Comparison of ENCODE assay signal across 11 mouse cellular contexts in the genomic region with DNA sequence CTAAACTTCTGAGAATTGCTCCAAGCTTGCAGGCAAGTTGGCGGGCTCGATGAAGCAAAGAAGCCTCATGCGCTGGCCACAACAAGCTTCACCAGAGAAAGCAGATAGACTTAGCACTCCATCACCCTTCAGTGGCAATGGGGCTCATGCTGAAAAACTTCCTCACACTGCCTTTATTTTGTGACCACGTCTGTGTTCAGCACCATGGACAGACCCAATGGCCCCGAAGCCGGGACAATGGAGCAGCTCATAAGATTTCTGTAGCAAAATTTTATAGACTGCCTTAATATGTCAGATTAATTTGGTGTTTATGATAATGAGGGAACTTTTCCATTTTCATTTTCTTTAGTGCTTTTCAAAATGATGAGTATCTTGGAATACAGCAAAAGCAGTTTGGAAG. TPM values are rescaled to one million over a fixed set of nuclear protein-coding genes. Genes with fewer than 3 reads are reported as not detected.
DNase-seq lines count a peak whose midpoint lies in the region; ATAC-seq and TF ChIP-seq lines count a peak whose summit lies in the region.
"Had no signal": no experiment of that assay in that cellular context is flagged by ENCODE, and none has a peak within 500 bp of the region (broad histone marks: within the 10 kb centered on the region; RNA-seq: fewer than 3 reads in every experiment).

No protein-coding gene starts in this region.

- TF ChIP-seq POLR2A in lung, adult 2 months (IDR thresholded peaks at IDR 0.05; ENCODE audit: borderline replicate concordance, extremely low read depth, low read depth, low read length) = no peak

- peak; percentile 63 for DNase-seq in forebrain, embryonic 11.5 days (ENCODE audit: low spot score)
- no peak for DNase-seq in forebrain, embryonic 10.5 days (ENCODE audit: extremely low spot score, low spot score)
- peak; percentile 88 for DNase-seq in lung, embryonic 14.5 days
- no peak for DNase-seq in lung, adult 2 months
- peak; percentile 37 for DNase-seq in adrenal gland, postnatal 25 days
- DNase-seq in lung, postnatal 14 days = peak; percentile 51
- no peak for DNase-seq in left cerebral cortex, adult 18-20 months (ENCODE audit: low spot score in 2 of 2)
- DNase-seq: gastrocnemius, postnatal 36 days had no signal

- TF ChIP-seq CTCF in lung, embryonic 14.5 days (IDR thresholded peaks at IDR 0.05; ENCODE audit: low read depth) = no peak
- no peak for TF ChIP-seq CTCF in lung, adult 2 months (IDR thresholded peaks at IDR 0.05; ENCODE audit: insufficient read depth, low read length)

- H3K4me2 ChIP-seq in forebrain, embryonic 11.5 days (ENCODE audit: low read depth, low read length, severe bottlenecking) = no peak overlapping the region
- H3K4me2 ChIP-seq in lung, embryonic 14.5 days = no peak overlapping the region
- no peak overlapping the region for H3K4me2 ChIP-seq in midbrain, embryonic 13.5 days (replicated peaks)
- H3K4me2 ChIP-seq: embryonic facial prominence, embryonic 13.5 days; lung, embryonic 15.5 days had no signal

- no peaks in the 10 kb centered on the region for H3K27me3 ChIP-seq in forebrain, embryonic 11.5 days (ENCODE audit: control insufficient read depth, insufficient read depth, low read length)
- peaks cover 7% of the 10 kb centered on the region; the same call in 1 of the 2 replicates for H3K27me3 ChIP-seq in forebrain, embryonic 10.5 days (ENCODE audit: poor library complexity, severe bottlenecking)
- no peaks in the 10 kb centered on the region for H3K27me3 ChIP-seq in lung, embryonic 14.5 days (ENCODE audit: insufficient read depth, low read length)
- no peaks in the 10 kb centered on the region for H3K27me3 ChIP-seq in midbrain, embryonic 13.5 days
- H3K27me3 ChIP-seq: embryonic facial prominence, embryonic 13.5 days; lung, embryonic 15.5 days had no signal

- H3K4me1 ChIP-seq in forebrain, embryonic 11.5 days (replicated peaks; ENCODE audit: control insufficient read depth, insufficient read depth, low read length) = no peaks in the 10 kb centered on the region
- H3K4me1 ChIP-seq in forebrain, embryonic 10.5 days = peaks cover 7% of the 10 kb centered on the region
- H3K4me1 ChIP-seq in lung, embryonic 14.5 days (ENCODE audit: insufficient read depth) = no peaks in the 10 kb centered on the region
- no peaks in the 10 kb centered on the region for H3K4me1 ChIP-seq in lung, adult 2 months (ENCODE audit: control insufficient read depth, insufficient read depth, low read length)
- no peaks in the 10 kb centered on the region for H3K4me1 ChIP-seq in midbrain, embryonic 13.5 days (replicated peaks)
- H3K4me1 ChIP-seq: embryonic facial prominence, embryonic 13.5 days; lung, embryonic 15.5 days had no signal

- H3K36me3 ChIP-seq in forebrain, embryonic 11.5 days (ENCODE audit: control insufficient read depth, insufficient read depth, low read length) = no peaks in the 10 kb centered on the region
- H3K36me3 ChIP-seq in forebrain, embryonic 10.5 days (replicated peaks) = no peaks in the 10 kb centered on the region
- no peaks in the 10 kb centered on the region for H3K36me3 ChIP-seq in lung, embryonic 14.5 days (ENCODE audit: insufficient read depth)
- no peaks in the 10 kb centered on the region for H3K36me3 ChIP-seq in midbrain, embryonic 13.5 days
- H3K36me3 ChIP-seq: embryonic facial prominence, embryonic 13.5 days; lung, embryonic 15.5 days had no signal

- 35% methylated on average over 6 of the region's 6 CpGs for WGBS in forebrain, embryonic 11.5 days
- WGBS in forebrain, embryonic 10.5 days = 39% methylated on average over 6 of the region's 6 CpGs
- 27% methylated on average over 6 of the region's 6 CpGs for WGBS in lung, embryonic 14.5 days
- 36% methylated on average over 6 of the region's 6 CpGs for WGBS in lung, adult 2 months
- 38% methylated on average over 6 of the region's 6 CpGs for WGBS in midbrain, embryonic 13.5 days

- H3K4me3 ChIP-seq in forebrain, embryonic 11.5 days (ENCODE audit: low read depth, low read length) = no peak overlapping the region
- H3K4me3 ChIP-seq in forebrain, embryonic 10.5 days = no peak overlapping the region
- H3K4me3 ChIP-seq in lung, embryonic 14.5 days (ENCODE audit: low read depth, low read length) = no peak overlapping the region
- no peak overlapping the region for H3K4me3 ChIP-seq in lung, adult 2 months (replicated peaks; ENCODE audit: extremely low read depth, low read depth, low read length)
- no peak overlapping the region for H3K4me3 ChIP-seq in midbrain, embryonic 13.5 days (replicated peaks)
- H3K4me3 ChIP-seq: embryonic facial prominence, embryonic 13.5 days; lung, embryonic 15.5 days had no signal

- no peak for ATAC-seq in forebrain, embryonic 11.5 days (replicated peaks; ENCODE audit: low FRiP score)
- no peak for ATAC-seq in lung, embryonic 14.5 days (ENCODE audit: insufficient read depth)
- no peak for ATAC-seq in midbrain, embryonic 13.5 days

- H3K9ac ChIP-seq in forebrain, embryonic 11.5 days (ENCODE audit: low read length) = no peak overlapping the region
- H3K9ac ChIP-seq in lung, embryonic 14.5 days = no peak overlapping the region
- no peak overlapping the region for H3K9ac ChIP-seq in midbrain, embryonic 13.5 days (replicated peaks)
- H3K9ac ChIP-seq: embryonic facial prominence, embryonic 13.5 days; lung, embryonic 15.5 days had no signal

- H3K9me3 ChIP-seq in forebrain, embryonic 11.5 days (ENCODE audit: control insufficient read depth, low read length) = no peaks in the 10 kb centered on the region
- H3K9me3 ChIP-seq in forebrain, embryonic 10.5 days = no peaks in the 10 kb centered on the region
- H3K9me3 ChIP-seq in lung, embryonic 14.5 days (ENCODE audit: low read depth, low read length) = no peaks in the 10 kb centered on the region
- H3K9me3 ChIP-seq in midbrain, embryonic 13.5 days = no peaks in the 10 kb centered on the region
- H3K9me3 ChIP-seq: embryonic facial prominence, embryonic 13.5 days; lung, embryonic 15.5 days had no signal

- no peak overlapping the region for H3K27ac ChIP-seq in forebrain, embryonic 11.5 days (ENCODE audit: low read depth, low read length)
- H3K27ac ChIP-seq in forebrain, embryonic 10.5 days = no peak overlapping the region
- no peak overlapping the region for H3K27ac ChIP-seq in lung, embryonic 14.5 days (ENCODE audit: low read depth)
- no peak overlapping the region for H3K27ac ChIP-seq in midbrain, embryonic 13.5 days
- H3K27ac ChIP-seq: embryonic facial prominence, embryonic 13.5 days; lung, embryonic 15.5 days had no signal

RNA-seq across cellular contexts. Expression of a gene that starts 21.6 kb away (rescaled TPM):
- polyA plus RNA-seq in forebrain, embryonic 11.5 days (2014; fragmentation: Nextera tagmentation; extraction: Ambion mirVana) = 21.5 and 25.5 TPM in 2 replicates
- polyA plus RNA-seq in forebrain, embryonic 10.5 days (2016; fragmentation: Nextera tagmentation; extraction: Ambion mirVana) = 8.4 and 9.5 TPM in 2 replicates
- polyA plus RNA-seq in lung, embryonic 14.5 days (2014; fragmentation: Nextera tagmentation; extraction: Ambion mirVana) = 15.9 and 17.5 TPM in 2 replicates
- polyA plus RNA-seq in lung, adult 2 months (2012; rRNA removed) = 13.5 and 13.7 TPM in 2 replicates
- 7.1 and 7.2 TPM in 2 replicates for total RNA-seq in adrenal gland, postnatal 25 days (2021)
- 61.3 and 69.2 TPM in 2 replicates for polyA plus RNA-seq in midbrain, embryonic 13.5 days (2015; fragmentation: Nextera tagmentation; extraction: Ambion mirVana)
- total RNA-seq in left cerebral cortex, adult 18-20 months (2021) = 10 to 100 TPM; 73.6 to 73.8 TPM

Comparison
In these comparisons a context has a peak if more than half of its experiments do, and no peak if none do; other contexts are left out.
1. DNase-seq: peak in forebrain, embryonic 11.5 days (single experiment), lung, embryonic 14.5 days (single experiment), adrenal gland, postnatal 25 days (single experiment) and lung, postnatal 14 days (single experiment); none in forebrain, embryonic 10.5 days (single experiment), lung, adult 2 months (single experiment) and left cerebral cortex, adult 18-20 months (0 of 2).